Mouse (Mus musculus) spleen, postnatal 14 days (tissue): ENCODE measurements around the gene Odf3l1.

Source experiments
- DNase-seq, 2 experiments: peaks; one replicate each; pipeline ENCODE4 v3.0.0; 2021 to 2022; ENCODE audit warnings: low spot score in 2 of 2

Gene Odf3l1

GRCm38 (mm10) chr9:56881539-56882082, 17.1 kb upstream of the Odf3l1 start:
- no peak for DNase-seq

GRCm38 (mm10) chr9:56880790-56881189, 16.3 kb upstream of the Odf3l1 start:
- DNase-seq = no peak

DNA sequence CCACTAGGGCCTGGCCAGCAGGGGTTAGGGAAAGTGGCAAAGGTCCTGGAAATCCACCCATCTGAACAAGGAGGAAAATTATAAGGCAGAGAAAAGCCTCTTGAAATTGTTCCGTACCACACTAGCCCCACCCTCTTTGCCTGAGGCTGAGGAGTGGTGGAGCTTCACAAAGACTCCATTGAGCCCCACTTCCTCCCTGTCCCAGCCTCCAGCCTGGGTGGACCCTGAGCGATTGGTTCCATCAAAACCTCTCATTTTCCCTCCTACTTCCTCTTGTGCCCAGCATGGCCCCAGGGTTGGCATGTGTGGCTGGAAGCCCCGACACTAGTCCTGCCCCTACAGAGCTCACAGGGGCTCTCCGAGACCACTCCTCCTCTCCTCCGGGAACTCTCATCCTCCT, 12.8 kb upstream of the Odf3l1 start:
- DNase-seq = no peak

DNA sequence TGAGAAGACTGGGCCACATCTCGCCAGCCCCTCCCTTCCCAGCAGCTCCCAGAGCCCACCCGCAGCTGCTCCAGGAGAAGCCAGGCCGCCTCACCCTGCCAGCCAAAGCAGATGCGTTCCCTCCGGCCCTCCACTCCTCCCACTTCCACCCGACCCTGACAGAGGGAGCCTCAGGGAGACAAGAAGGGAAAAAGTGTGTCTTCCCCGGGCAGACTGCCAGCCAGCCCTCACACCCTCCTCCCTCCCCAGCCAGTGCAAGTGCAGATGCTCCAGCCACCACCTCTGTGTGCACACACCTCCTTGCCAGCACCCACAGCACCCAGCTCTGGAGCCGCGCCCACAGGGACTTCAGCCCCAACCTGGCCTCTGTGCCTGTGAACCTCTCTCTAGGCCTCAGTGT, 12.3 kb upstream of the Odf3l1 start:
- DNase-seq = no peak

DNA sequence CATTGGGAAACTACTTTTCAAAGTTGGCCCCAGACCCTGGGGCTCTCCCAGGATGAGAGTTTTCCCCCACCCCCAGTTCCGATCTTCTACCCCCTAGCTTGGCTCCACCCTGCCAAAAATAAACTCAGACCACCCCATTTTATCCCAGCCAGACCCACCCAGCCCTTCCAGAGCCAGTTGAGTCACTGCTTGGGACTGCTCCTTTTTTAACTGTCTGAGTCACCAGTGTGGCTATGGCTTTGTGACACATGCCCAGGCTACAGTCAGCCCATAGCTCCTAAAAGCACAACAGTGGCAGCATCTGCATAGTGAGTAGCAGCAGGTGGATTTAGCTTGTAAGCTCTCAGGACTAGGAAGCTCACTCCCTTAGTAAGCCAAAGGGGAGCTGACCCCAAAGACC, 8.6 kb upstream of the Odf3l1 start:
- no peak for DNase-seq

- no peak for DNase-seq
Measured at GRCm38 (mm10) chr9:56872105-56872903, 7.8 kb upstream of the Odf3l1 start.

DNA sequence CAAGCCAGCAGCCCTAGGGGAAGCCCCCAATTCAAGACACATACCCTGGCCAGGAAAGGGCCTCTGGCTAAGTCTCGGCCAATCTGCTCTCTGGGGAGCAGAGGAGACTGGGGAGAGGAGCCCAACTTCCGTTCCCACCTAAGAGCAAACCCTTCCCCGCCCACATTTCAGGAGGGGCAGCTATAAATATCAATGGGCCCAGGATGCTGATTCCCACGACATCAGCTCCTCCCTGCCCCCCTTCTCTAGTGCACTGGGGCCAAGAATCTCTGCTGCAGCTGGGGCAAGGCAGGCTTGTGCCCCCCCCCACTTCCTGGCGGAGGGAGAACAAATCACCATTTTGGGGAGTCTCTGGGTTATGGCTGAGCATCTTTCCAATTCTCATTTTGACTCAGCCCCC, 6.7 kb upstream of the Odf3l1 start:
- DNase-seq = no peak

- no peak for DNase-seq
Measured at GRCm38 (mm10) chr9:56870778-56871177, 6.3 kb upstream of the Odf3l1 start.

- DNase-seq = no peak
Measured at GRCm38 (mm10) chr9:56869552-56869951, 5.1 kb upstream of the Odf3l1 start.

DNA sequence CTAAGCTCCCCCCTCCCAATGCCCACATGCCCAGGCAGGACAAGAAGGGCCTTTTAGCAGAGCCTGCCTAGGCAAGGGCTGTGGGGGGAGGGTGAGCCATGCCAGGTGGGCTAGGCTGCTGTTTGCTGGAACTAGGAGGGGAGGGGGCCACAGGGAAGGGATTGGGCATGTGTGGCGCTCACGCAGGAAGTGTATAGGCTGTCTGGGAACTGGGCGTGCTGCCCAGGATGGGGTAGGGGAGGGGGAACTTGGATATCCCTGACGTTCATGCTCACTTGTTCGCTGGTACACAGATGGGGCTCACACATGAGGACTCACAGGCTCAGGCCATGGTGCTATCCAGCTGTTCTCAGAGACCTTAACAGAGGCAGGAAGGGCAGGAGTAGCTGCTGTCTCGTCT, 3.8 kb upstream of the Odf3l1 start:
- DNase-seq = no peak

DNA sequence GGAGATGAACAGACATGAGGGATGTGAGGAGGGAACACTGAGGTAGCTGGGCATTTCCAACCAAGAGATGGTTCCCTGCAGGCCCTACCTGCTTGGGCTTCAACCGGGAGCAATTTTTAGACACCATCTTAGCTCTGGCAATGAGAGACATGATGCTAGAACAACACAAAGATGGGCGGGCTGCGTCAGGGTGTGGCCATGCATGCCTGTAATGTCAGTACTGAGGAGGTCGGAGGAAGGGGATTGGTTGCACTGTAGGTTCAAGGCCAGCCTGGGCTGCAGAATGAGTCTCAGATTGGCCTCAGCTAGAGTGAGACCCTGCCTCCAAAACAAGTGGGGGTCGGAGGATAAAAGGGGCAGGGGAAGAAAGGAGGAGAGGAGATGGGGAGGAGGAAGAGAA, 2.0 kb upstream of the Odf3l1 start:
- DNase-seq = no peak

GRCm38 (mm10) chr9:56865673-56866400, 1.4 kb upstream of the Odf3l1 start:
- no peak for DNase-seq

DNA sequence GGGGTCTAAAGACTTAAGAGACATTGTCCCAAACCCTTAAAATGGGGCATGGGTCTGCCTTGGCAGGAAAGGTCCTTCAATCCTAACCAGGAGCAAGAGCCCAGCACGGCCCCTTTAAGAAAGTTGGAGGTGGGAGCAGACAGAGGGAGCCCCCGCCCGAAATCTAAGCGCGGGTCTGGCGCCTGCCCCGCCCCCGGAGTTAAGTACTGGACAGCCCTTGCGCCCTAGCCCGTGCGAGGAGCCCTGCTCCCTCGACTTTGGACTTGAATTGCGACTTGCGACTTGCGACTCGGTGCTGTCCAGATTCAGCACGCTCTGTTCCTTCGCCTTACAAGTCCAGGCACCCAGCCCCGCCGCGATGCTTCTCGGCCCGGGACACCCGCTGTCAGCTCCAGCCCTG, 353 bp upstream of the Odf3l1 start, which contains the start of gene Cspg4:
Cspg4 (plus strand) TSS at position 202 of the 400 bp plus-strand sequence.
- no peak for DNase-seq

GRCm38 (mm10) chr9:56862863-56863262, 1.6 kb downstream of the Odf3l1 start:
- DNase-seq = no peak

DNA sequence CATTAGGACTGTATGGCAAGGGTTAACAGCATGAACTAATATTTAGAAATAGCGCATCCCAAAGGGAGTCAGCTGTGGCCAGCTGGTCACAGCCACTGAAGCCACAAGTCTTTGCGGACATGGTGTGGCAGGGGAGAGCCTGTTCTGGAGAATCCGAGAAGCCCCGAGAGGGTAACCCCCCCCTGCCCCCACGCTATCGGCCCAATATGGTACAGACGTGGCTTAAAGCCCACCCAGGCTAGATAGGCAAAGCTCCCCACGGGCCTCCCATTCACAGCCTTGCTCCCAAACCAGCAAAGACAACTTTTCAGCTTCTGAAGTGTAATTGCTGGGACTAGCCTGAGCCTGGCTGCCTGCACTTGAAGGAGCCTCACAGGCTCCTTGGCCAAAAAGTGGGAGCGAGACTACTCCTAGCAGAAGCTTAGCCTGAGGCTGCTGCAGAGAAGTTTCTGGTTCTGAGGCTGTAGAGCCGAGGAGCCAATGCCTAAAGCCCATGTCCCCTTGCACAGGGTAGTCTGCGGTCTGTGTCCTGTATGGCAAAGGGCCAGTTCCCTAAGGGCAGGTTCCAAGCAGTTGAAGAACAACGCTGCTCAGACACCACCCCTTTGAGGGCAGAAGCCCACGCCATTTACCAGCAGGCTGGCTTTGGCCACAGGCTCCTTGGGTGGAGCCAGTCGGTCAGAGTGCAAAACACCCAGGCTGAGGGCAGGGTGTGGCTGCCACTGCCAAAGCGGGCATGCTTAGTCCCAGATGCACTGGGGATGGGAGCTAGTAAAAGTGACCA, 3.8 kb downstream of the Odf3l1 start:
- no peak for DNase-seq

DNA sequence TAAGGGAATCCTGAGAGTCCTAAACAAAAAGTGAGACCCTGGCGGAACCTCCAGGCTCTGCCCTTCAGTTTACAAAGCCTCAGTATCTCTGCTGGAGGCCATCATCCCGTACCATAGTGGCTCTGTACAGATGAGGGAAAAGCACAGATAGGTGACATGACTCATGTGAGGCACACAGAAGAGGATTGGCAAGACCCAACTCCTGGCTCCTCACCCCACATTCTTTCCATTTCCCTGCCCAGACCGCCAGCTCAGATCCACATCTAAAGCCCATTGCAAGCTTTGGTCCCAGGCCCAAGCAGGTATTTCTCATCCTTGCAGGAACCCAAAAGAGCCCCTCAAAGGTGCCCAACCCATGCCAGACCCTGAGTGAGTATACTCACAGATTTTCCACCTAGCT, 4.4 kb downstream of the Odf3l1 start:
- DNase-seq = no peak

- no peak for DNase-seq
Measured at GRCm38 (mm10) chr9:56857463-56857862, 7.0 kb downstream of the Odf3l1 start.

DNA sequence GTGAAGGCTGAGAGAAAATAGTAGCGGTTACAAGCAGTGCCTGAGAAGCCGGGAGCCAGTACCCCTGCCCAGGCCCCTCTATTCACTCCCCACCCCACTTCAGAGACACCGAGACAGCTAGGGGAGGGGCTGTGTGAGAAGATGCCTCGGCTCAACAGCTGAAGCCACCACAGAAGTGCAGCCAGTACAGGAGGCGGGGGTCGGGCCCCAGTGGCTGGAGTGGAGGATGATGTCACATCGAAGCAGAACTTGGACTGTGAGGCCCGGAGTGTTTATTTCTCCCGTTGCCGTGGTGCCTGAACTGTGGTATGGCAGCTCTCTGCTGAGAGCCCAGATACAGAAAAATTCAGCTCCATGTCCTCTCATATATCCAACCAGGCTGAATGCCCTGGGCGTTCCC, 12.7 kb downstream of the Odf3l1 start:
- DNase-seq = no peak

DNA sequence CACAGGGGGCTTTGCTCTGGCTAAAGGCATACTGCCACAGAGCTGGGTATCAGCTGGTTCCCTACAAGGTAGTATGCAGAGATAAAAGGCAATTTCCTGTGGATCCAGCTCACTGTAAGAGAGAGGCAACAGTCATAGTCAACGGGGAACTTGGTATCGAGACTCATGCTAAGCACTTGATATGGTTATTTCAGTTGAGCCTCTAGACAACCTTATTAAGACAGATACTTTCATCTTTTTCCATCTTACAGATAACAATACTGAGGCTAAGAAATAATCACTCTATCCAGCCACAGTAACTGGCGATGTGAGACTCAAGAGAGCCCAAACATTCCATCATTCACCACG, 13.6 kb downstream of the Odf3l1 start:
- no peak for DNase-seq

DNA sequence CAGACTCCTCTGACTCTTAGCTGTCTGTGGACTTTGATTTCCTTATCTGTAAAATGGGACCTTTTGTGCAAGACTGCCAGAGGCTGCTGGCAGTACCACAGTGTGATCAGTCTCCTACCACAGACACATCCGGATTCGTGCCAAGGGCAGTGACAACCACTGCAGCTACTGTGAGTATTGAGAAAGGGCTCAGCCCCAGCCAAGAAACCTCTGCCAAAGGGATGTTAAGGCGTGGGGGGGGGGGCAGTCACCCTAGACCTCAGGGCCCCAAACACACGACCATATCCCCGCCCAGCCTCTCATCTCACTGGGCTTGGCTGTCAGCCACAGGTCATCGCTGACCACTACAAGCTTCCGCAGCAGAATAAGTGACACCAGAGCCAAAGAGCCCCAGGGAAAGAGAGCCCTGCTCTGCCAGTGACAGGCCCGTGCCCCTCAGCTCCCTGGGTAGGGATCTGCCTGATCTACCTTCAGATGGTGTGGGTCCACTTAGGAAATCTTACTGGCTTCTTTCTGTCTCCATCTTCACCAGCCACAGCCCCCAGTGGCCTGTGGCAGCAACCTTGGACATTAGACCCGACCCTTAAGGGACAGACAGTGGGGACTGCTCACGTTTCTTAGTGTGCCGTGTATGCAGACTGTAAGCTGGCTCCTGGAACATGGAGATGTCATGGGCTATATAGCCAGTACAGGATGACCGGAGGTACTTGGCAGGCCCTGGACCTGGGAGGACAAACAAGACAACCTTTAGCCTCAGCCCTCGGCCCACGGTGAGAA, 14.2 kb downstream of the Odf3l1 start:
- no peak for DNase-seq

DNA sequence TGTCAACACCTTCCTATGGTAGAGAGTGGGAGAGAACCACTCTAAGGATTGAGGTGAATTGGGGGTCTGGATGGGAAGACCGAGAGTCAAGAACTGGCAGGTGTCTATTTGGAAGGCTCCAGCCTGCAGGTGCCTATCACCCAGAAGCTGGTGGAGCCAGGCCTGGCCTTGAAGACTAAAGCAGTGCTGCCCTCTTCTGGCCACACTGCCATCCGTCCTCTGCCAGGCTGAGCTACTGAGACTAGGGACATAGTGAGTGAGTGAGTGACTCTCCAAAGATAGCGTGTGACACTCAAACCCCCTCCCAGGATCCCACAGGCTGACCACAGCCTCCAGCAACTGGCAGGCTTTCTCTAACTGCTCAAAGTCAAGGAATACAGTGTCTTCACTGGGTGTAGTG, 17.0 kb downstream of the Odf3l1 start:
- DNase-seq = peak in 1 of 2 experiments; percentile 27
